Mouse (Mus musculus): Measurements from ENCODE around the gene Smyd2. TPM values are rescaled to one million over a fixed set of nuclear protein-coding genes. Genes with fewer than 3 reads are reported as not detected.

The Smyd2 gene
- total and polyA plus RNA-seq, 3 experiments: 81.5 to 117 (median 99.2) TPM

DNA sequence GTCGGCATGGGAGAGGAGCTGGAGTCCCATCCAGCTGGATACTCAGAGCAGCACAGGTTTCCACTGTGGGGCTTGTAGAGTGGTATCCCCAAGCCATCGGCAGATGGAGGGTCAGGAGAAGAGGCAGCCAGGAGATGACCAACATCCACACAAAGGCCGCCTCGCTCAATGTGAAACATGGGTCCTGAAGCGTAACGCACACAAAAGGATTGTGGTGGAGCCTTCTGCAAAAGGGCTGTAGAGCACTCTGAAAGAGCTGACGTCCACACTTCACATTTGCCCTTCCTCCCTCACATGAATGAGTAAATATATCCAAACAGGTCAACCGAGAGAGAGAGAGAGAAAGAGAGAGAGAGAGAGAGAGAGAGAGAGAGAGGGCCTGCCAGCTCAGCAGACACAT is 25.2 kb upstream of the Smyd2 start:
- no peaks in the 10 kb centered on the region for H3K27me3 ChIP-seq (ENCODE audit: control insufficient read depth, insufficient read depth, low read length)
- no peak overlapping the region for H3K27ac ChIP-seq
- WGBS: 80% methylated on average over 8 of the region's 8 CpGs
- TF ChIP-seq CTCF (IDR thresholded peaks at IDR 0.05) (no peak), POLR2A (IDR thresholded peaks at IDR 0.05; ENCODE audit: insufficient read depth, low read depth, low read length) (no peak), EP300 (IDR thresholded peaks at IDR 0.05; ENCODE audit: insufficient read depth, low read depth, low read length) (no peak)
- H3K9ac ChIP-seq (ENCODE audit: low read depth, low read length): no peak overlapping the region
- intact Hi-C loops (cut with DNase I): no loop called here
- no peaks in the 10 kb centered on the region for H3K4me1 ChIP-seq (ENCODE audit: control insufficient read depth, insufficient read depth, low read length)
- no peak overlapping the region for H3K4me3 ChIP-seq
- no peaks in the 10 kb centered on the region for H3K36me3 ChIP-seq (ENCODE audit: control insufficient read depth, insufficient read depth, low read length)
- H3K79me2 ChIP-seq (replicated peaks; ENCODE audit: control insufficient read depth, insufficient read depth, low read length): no peaks in the 10 kb centered on the region
- DNase-seq: no peak

- TF ChIP-seq EP300 (IDR thresholded peaks at IDR 0.05; ENCODE audit: insufficient read depth, low read depth, low read length): no peak
- no peak for TF ChIP-seq CTCF (IDR thresholded peaks at IDR 0.05)
- no peak for TF ChIP-seq POLR2A (IDR thresholded peaks at IDR 0.05; ENCODE audit: insufficient read depth, low read depth, low read length)
- intact Hi-C loops (cut with DNase I): no loop called here
These were observed 24.0 kb upstream of the Smyd2 start for GRCm38 (mm10) chr1:189946126-189946525.

GRCm38 (mm10) chr1:189941786-189942185 is 19.6 kb upstream of the Smyd2 start:
- Histone ChIP-seq H3K9ac (ENCODE audit: low read depth, low read length) (no peak overlapping the region), H3K4me3 (no peak overlapping the region), H3K27me3 (ENCODE audit: control insufficient read depth, insufficient read depth, low read length) (no peaks in the 10 kb centered on the region), H3K27ac (no peak overlapping the region), H3K36me3 (ENCODE audit: control insufficient read depth, insufficient read depth, low read length) (no peaks in the 10 kb centered on the region), H3K4me1 (ENCODE audit: control insufficient read depth, insufficient read depth, low read length) (peaks cover under 1% of the 10 kb centered on the region; the same call in 1 of the 2 replicates), H3K79me2 (replicated peaks; ENCODE audit: control insufficient read depth, insufficient read depth, low read length) (no peaks in the 10 kb centered on the region)
- TF ChIP-seq CTCF (IDR thresholded peaks at IDR 0.05) (no peak), EP300 (IDR thresholded peaks at IDR 0.05; ENCODE audit: insufficient read depth, low read depth, low read length) (no peak)
- 89% methylated on average over 5 of the region's 5 CpGs for WGBS
- intact Hi-C loops (cut with DNase I): no loop called here
- no peak for DNase-seq

More at GRCm38 (mm10) chr1:189946126-189946525, 24.0 kb upstream of the Smyd2 start:
- DNase-seq: no peak
- Histone ChIP-seq H3K27me3 (ENCODE audit: control insufficient read depth, insufficient read depth, low read length) (no peaks in the 10 kb centered on the region), H3K4me3 (no peak overlapping the region), H3K36me3 (ENCODE audit: control insufficient read depth, insufficient read depth, low read length) (no peaks in the 10 kb centered on the region), H3K9ac (ENCODE audit: low read depth, low read length) (no peak overlapping the region), H3K79me2 (replicated peaks; ENCODE audit: control insufficient read depth, insufficient read depth, low read length) (no peaks in the 10 kb centered on the region), H3K27ac (no peak overlapping the region), H3K4me1 (ENCODE audit: control insufficient read depth, insufficient read depth, low read length) (no peaks in the 10 kb centered on the region)
- WGBS: 53% methylated on average over 8 of the region's 8 CpGs

GRCm38 (mm10) chr1:189936436-189937105 is 14.4 kb upstream of the Smyd2 start:
- Histone ChIP-seq H3K36me3 (ENCODE audit: control insufficient read depth, insufficient read depth, low read length) (no peaks in the 10 kb centered on the region), H3K4me1 (ENCODE audit: control insufficient read depth, insufficient read depth, low read length) (peaks cover 2% of the 10 kb centered on the region; the same call in 1 of the 2 replicates), H3K27ac (no peak overlapping the region), H3K27me3 (ENCODE audit: control insufficient read depth, insufficient read depth, low read length) (no peaks in the 10 kb centered on the region), H3K79me2 (replicated peaks; ENCODE audit: control insufficient read depth, insufficient read depth, low read length) (no peaks in the 10 kb centered on the region), H3K9ac (ENCODE audit: low read depth, low read length) (no peak overlapping the region), H3K4me3 (no peak overlapping the region)
- DNase-seq: no peak
- WGBS: 51% methylated on average over 10 of the region's 10 CpGs
- intact Hi-C loops (cut with DNase I): loop anchor here (2.0 kb wide), 1 partner anchor 36 kb away; no protein-coding TSS in a partner anchor
- TF ChIP-seq POLR2A (IDR thresholded peaks at IDR 0.05; ENCODE audit: insufficient read depth, low read depth, low read length): no peak

DNA sequence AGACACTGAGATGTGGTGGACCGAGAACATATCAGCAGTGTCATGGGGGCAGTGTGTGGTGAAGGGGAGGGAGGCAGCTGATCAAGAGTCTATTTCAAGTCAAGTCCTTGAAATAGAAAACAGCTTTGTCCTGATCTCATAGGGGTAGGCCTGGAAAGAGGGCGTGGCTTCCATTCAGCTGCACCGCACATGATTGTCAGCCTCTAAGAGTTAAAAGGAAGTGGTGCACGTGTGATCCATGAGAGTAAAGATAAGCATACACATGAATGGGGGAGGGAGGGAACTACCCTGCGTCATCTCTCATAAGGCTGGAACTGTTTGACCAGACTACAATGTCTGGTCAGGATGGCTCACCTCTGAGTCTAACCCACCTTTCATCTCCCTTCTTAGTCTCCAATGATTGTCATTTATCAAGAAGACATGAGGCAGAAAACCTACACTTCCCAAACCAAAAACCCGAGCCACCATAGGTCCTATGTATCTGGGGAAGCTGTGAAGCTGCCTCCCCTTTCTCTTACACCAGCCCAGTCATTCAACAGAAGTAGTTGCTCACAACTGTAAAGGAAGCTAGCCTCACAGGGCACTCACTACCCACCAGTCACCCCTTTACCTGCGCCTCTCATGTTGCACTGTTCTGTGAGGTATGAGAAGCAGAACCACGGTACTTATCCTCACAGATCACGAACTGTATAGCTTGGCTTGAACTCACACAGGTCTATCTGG is 11.5 kb upstream of the Smyd2 start:
- H3K4me3 ChIP-seq: no peak overlapping the region
- no peak for DNase-seq
- WGBS: 53% methylated on average over 9 of the region's 9 CpGs
- H3K27me3 ChIP-seq (ENCODE audit: control insufficient read depth, insufficient read depth, low read length): no peaks in the 10 kb centered on the region
- H3K27ac ChIP-seq: no peak overlapping the region
- no peaks in the 10 kb centered on the region for H3K36me3 ChIP-seq (ENCODE audit: control insufficient read depth, insufficient read depth, low read length)
- intact Hi-C loops (cut with DNase I): no loop called here
- H3K4me1 ChIP-seq (ENCODE audit: control insufficient read depth, insufficient read depth, low read length): peaks cover 2% of the 10 kb centered on the region; the same call in 1 of the 2 replicates
- TF ChIP-seq POLR2A (IDR thresholded peaks at IDR 0.05; ENCODE audit: insufficient read depth, low read depth, low read length) (no peak), EP300 (IDR thresholded peaks at IDR 0.05; ENCODE audit: insufficient read depth, low read depth, low read length) (no peak), CTCF (IDR thresholded peaks at IDR 0.05) (no peak)
- no peaks in the 10 kb centered on the region for H3K79me2 ChIP-seq (replicated peaks; ENCODE audit: control insufficient read depth, insufficient read depth, low read length)
- H3K9ac ChIP-seq (ENCODE audit: low read depth, low read length): no peak overlapping the region

- Histone ChIP-seq H3K4me3 (no peak overlapping the region), H3K27me3 (ENCODE audit: control insufficient read depth, insufficient read depth, low read length) (no peaks in the 10 kb centered on the region), H3K4me1 (ENCODE audit: control insufficient read depth, insufficient read depth, low read length) (peaks cover 2% of the 10 kb centered on the region; the same call in 1 of the 2 replicates), H3K79me2 (replicated peaks; ENCODE audit: control insufficient read depth, insufficient read depth, low read length) (no peaks in the 10 kb centered on the region), H3K36me3 (ENCODE audit: control insufficient read depth, insufficient read depth, low read length) (no peaks in the 10 kb centered on the region), H3K27ac (no peak overlapping the region), H3K9ac (ENCODE audit: low read depth, low read length) (no peak overlapping the region)
- intact Hi-C loops (cut with DNase I): no loop called here
- WGBS: 86% methylated on average over 7 of the region's 7 CpGs
- no peak for DNase-seq
- TF ChIP-seq CTCF (IDR thresholded peaks at IDR 0.05) (no peak), POLR2A (IDR thresholded peaks at IDR 0.05; ENCODE audit: insufficient read depth, low read depth, low read length) (no peak), EP300 (IDR thresholded peaks at IDR 0.05; ENCODE audit: insufficient read depth, low read depth, low read length) (no peak)
These were observed 10.8 kb upstream of the Smyd2 start for GRCm38 (mm10) chr1:189932976-189933375.

Measured in heart, adult 2 months (tissue).